Mouse (Mus musculus) intestine, embryonic 15.5 days (tissue): ENCODE measurements at regions not wholly inside any gene's neighbourhood (a gene's known extent, or its start where the extent isn't known, plus 50 kb on each side); places are given as distances from the start of the nearest gene placed in this dataset.

ENCODE experiments used
- ATAC-seq: fragments of 200-750 bp; cut with Nextera tagmentation; 2 replicates; pipeline ENCODE4 v1.8.0; 2017; ENCODE audit warnings: moderate TSS enrichment, moderate library complexity
- H3K27ac ChIP-seq: fragments of 300-500 bp; sonication (generic); 2 replicates; pipeline ENCODE4 v1.5.1; 2015; ENCODE audit warnings: mild to moderate bottlenecking, inconsistent platforms
- H3K27me3 ChIP-seq: fragments of 300-500 bp; sonication (generic); replicated peaks from 2 replicates; pipeline ENCODE4 v1.6.1; 2015; ENCODE audit warnings: inconsistent platforms
- H3K36me3 ChIP-seq: fragments of 300-500 bp; sonication (generic); 2 replicates; pipeline ENCODE4 v1.6.1; 2015; ENCODE audit warnings: inconsistent platforms
- H3K4me1 ChIP-seq: fragments of 300-500 bp; sonication (generic); replicated peaks from 2 replicates; pipeline ENCODE4 v1.6.1; 2015; ENCODE audit warnings: inconsistent platforms
- H3K4me2 ChIP-seq: fragments of 300-500 bp; sonication (generic); replicated peaks from 2 replicates; pipeline ENCODE4 v1.6.1; 2015; ENCODE audit warnings: mild to moderate bottlenecking, inconsistent platforms
- H3K4me3 ChIP-seq: fragments of 300-500 bp; sonication (generic); replicated peaks from 2 replicates; pipeline ENCODE4 v1.5.1; 2015; ENCODE audit warnings: inconsistent platforms
- H3K9ac ChIP-seq: fragments of 300-500 bp; sonication (generic); 2 replicates; pipeline ENCODE4 v1.6.1; 2015; ENCODE audit warnings: inconsistent platforms
- H3K9me3 ChIP-seq: fragments of 300-500 bp; sonication (generic); 2 replicates; pipeline ENCODE4 v1.6.1; 2016; ENCODE audit warnings: inconsistent platforms
- WGBS: fragments of 180-500 bp; shearing (Covaris S2); methylation state at CpG from one replicate; pipeline ENCODE4 v1.1.7; 2015; 5-methylcytosine and 5-hydroxymethylcytosine counted together

DNA sequence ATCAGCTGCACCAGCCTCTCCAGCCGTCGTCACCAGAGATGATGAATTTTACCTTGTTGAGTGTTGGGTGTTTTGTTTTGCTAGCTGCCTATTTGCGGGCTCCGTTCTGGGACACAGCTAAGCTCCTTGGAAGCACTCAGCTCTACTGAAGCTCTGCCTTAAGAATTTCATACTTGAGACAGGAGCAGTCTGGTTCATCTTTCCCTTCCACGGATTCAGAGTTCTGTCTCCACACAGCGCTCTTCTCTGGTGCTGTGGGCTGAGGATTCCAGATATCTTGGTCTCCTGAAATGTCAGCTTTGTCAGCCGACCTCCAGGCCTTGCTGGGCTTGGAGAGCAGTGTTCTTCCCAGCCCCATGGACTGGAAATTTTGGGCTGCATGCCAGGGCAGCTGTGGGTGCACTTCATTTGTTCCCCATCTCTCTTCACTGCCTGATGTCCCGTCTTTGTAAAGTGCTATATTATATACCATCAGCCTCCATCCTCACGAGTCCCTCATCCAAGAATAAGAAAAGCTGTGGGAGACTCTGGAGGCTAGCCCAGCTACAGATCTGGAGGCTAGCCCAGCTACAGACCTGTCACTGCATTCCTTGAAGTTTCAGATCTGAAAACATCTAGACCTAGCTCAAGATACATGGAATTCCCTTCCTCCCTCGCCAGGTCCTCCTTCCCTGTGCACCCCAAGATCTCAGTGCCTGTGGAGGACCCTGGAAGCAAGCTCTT is 337.0 kb downstream of the Ptpru start:
- H3K4me1 ChIP-seq, result no peaks in the 10 kb centered on the region
- no peak overlapping the region; the same call in 1 of the 2 replicates for H3K9ac ChIP-seq
- H3K9me3 ChIP-seq, result no peaks in the 10 kb centered on the region
- H3K36me3 ChIP-seq, result no peaks in the 10 kb centered on the region
- WGBS, result 74% methylated on average over 10 of the region's 10 CpGs
- no peak for ATAC-seq
- no peak overlapping the region for H3K4me2 ChIP-seq
- no peak overlapping the region for H3K27ac ChIP-seq
- no peaks in the 10 kb centered on the region for H3K27me3 ChIP-seq
- no peak overlapping the region for H3K4me3 ChIP-seq

DNA sequence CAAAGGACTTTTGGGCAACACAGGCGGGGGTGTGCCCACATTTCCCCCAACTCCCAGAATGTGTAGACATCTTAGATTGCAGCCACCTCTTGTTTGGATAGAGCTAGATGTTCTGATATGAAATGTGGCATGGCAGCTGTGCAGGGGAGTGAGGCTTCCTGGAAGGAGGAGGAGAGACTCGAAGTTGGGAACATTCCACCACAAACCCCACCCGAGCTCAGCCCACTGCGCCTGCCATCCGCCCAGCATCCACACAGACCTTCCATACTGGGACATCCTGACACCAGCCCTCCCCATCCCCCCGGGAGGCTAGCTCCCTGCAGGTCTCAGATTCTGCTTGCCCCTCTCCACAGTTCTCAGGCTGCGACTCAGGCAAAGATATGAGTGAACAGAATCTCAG is 329.9 kb downstream of the Ptpru start:
- Histone ChIP-seq H3K4me1 (no peaks in the 10 kb centered on the region), H3K4me3 (no peak overlapping the region), H3K4me2 (no peak overlapping the region), H3K36me3 (no peaks in the 10 kb centered on the region), H3K27ac (no peak overlapping the region), H3K9ac (no peak overlapping the region), H3K9me3 (no peaks in the 10 kb centered on the region), H3K27me3 (no peaks in the 10 kb centered on the region)
- 58% methylated on average over 6 of the region's 7 CpGs for WGBS
- ATAC-seq, result no peak

GRCm38 (mm10) chr4:131511586-131511985 is 326.5 kb downstream of the Ptpru start:
- Histone ChIP-seq H3K36me3 (no peaks in the 10 kb centered on the region), H3K27me3 (no peaks in the 10 kb centered on the region), H3K27ac (no peak overlapping the region), H3K4me1 (no peaks in the 10 kb centered on the region), H3K4me2 (no peak overlapping the region), H3K9ac (no peak overlapping the region), H3K9me3 (no peaks in the 10 kb centered on the region), H3K4me3 (no peak overlapping the region)
- WGBS, result 66% methylated on average over 3 of the region's 3 CpGs
- no peak for ATAC-seq

DNA sequence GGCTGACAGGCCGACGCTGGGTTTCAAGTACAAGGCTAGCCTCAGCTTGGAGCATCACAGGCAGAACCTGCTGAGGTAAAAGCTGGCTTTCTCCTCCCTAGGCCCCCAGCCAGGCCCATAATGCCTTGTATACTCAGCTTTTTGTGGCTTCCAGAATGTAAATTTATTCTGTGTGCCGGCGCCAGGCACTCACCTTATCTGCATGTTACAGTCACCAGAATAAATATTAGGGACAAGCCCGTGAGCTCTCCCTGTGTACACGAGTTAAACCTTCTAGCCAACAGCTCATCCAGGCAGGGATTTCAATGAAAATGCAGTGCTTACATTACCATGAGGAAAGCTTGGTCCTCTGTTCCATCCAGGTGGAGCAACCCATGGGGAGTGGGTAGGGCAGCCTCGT is 325.3 kb downstream of the Ptpru start:
- Histone ChIP-seq H3K4me2 (no peak overlapping the region), H3K4me1 (no peaks in the 10 kb centered on the region), H3K27ac (no peak overlapping the region), H3K27me3 (no peaks in the 10 kb centered on the region), H3K4me3 (no peak overlapping the region), H3K9ac (no peak overlapping the region), H3K36me3 (no peaks in the 10 kb centered on the region), H3K9me3 (no peaks in the 10 kb centered on the region)
- WGBS, result 49% methylated on average over 7 of the region's 7 CpGs
- ATAC-seq, result no peak

DNA sequence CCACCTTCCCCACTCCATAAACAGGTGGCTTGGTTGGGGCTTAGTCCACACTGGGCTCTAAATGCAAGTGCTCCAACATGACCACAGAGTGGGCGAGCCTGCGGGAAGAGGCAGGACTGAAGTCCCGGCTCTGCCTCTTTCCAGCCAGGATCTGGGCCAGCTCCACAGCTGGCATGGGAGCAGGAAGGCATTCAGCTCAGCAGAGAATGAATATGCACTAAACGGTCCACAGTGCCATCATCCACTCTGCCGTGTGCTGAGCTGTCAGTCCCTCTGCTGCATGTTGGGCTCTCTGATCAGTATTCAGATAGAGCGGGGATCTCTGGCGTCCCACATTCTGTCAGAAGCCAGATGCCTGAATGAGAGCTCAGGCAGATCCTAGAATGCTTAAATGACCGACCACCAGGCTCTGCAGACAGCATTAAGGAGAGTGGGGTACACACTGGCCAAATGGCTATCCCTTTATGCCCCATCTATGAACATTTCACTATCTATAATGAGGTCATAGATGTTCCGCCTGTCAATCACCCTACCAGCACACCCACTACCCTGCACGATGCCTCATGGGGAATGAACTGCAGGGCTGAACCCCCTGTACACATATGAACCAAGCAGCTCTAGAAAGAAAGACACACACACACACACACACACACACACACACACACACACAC is 317.3 kb downstream of the Ptpru start:
- 86% methylated on average over 10 of the region's 10 CpGs for WGBS
- ATAC-seq, result no peak
- Histone ChIP-seq H3K36me3 (no peaks in the 10 kb centered on the region), H3K4me2 (no peak overlapping the region), H3K4me1 (no peaks in the 10 kb centered on the region), H3K27me3 (no peaks in the 10 kb centered on the region), H3K9me3 (no peaks in the 10 kb centered on the region), H3K27ac (no peak overlapping the region), H3K9ac (no peak overlapping the region), H3K4me3 (no peak overlapping the region)

DNA sequence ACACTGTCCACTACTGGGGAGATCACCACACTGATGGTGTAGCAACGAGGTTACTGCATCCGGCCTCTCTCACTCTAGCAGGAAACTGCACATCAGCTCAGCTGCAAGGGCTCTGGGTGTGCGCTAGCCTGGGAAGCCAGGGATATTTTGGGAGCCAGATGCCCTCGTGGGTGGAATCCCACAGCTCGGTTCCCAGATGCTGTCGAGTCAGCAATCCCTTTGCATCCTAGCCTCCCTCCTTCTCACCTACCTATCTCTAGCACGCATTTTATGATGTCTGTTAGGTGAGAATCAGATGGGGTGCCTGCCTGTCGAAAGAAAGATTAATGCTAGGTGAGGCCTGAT is 316.8 kb downstream of the Ptpru start:
- Histone ChIP-seq H3K36me3 (no peaks in the 10 kb centered on the region), H3K27ac (no peak overlapping the region), H3K27me3 (no peaks in the 10 kb centered on the region), H3K4me2 (no peak overlapping the region), H3K4me3 (no peak overlapping the region), H3K9me3 (no peaks in the 10 kb centered on the region), H3K9ac (no peak overlapping the region), H3K4me1 (no peaks in the 10 kb centered on the region)
- 60% methylated on average over 8 of the region's 8 CpGs for WGBS
- no peak for ATAC-seq

DNA sequence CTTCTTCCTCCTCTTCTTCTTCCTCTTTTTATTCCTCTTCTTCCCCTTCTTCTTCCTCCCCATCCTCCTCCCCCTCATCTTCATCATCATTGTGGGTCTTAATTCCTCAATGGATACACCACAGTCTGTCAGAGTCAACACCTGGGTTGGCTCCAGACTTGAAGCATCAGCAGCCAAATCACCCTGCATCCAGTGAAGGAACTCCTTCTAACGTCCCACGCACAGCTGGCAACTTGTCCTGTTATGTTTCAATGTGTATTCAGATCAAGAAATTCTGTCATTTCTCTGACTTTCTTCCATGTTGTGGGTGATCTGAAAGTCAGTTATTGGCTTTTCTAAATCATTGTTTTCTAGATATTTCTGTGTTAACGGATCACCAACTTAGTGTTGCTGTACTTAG is 312.9 kb downstream of the Ptpru start:
- ATAC-seq, result no peak
- 80% methylated on average over 3 of the region's 3 CpGs for WGBS
- Histone ChIP-seq H3K9me3 (no peaks in the 10 kb centered on the region), H3K4me1 (no peaks in the 10 kb centered on the region), H3K4me3 (no peak overlapping the region), H3K27me3 (no peaks in the 10 kb centered on the region), H3K36me3 (no peaks in the 10 kb centered on the region), H3K9ac (no peak overlapping the region), H3K4me2 (no peak overlapping the region), H3K27ac (no peak overlapping the region)

- Histone ChIP-seq H3K9me3 (no peaks in the 10 kb centered on the region), H3K36me3 (no peaks in the 10 kb centered on the region), H3K4me3 (no peak overlapping the region), H3K27ac (no peak overlapping the region), H3K4me2 (no peak overlapping the region), H3K27me3 (no peaks in the 10 kb centered on the region), H3K4me1 (no peaks in the 10 kb centered on the region), H3K9ac (no peak overlapping the region)
- ATAC-seq, result no peak
- WGBS, result 69% methylated on average over 5 of the region's 5 CpGs
Measured at GRCm38 (mm10) chr4:131530491-131530890, 307.6 kb downstream of the Ptpru start.

DNA sequence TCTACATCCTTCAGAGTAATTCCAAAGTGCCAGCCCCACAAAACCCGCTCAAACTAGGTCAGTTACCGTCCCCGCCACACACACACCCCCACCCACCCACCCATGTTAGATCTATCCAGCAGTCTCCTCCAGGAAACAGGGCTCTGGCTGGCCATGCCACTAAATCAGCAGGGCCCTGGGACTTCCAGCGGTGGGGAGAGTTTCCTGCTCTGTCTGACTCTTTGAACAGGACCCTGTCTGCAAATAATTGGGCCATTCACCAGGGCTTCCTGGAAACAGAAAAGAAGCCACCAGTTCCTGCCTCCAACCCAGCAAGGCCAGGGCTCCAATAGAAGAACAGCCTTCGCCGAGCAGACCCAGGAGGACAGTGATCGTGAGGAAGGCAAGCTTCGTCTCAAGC is 307.1 kb downstream of the Ptpru start:
- Histone ChIP-seq H3K9me3 (no peaks in the 10 kb centered on the region), H3K27ac (no peak overlapping the region), H3K9ac (no peak overlapping the region), H3K4me2 (no peak overlapping the region), H3K27me3 (no peaks in the 10 kb centered on the region), H3K4me1 (no peaks in the 10 kb centered on the region), H3K4me3 (no peak overlapping the region), H3K36me3 (no peaks in the 10 kb centered on the region)
- ATAC-seq, result no peak
- 71% methylated on average over 8 of the region's 8 CpGs for WGBS

DNA sequence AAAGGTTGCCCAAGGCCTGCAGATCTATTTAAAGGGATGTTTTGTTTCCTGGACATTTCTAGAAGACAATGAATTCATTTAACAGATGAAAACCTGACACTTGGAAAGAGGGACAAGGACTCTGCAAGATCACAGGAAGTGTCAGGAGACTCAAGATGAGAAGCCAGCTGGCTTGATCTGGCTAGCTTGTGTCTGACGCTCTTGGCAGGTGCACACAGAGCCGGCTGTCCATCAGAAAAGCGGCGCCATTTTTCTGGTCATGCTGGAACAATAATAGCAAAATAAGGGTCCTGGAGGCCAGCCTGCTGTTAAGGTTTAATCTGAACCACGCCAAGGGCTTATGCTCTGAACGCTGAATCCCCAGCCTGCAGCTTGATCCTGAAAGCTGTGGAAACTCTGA is 303.3 kb downstream of the Ptpru start:
- Histone ChIP-seq H3K4me1 (no peaks in the 10 kb centered on the region; the same call in 1 of the 2 replicates), H3K9ac (no peak overlapping the region), H3K4me2 (no peak overlapping the region), H3K4me3 (no peak overlapping the region), H3K27me3 (no peaks in the 10 kb centered on the region), H3K9me3 (no peaks in the 10 kb centered on the region), H3K36me3 (no peaks in the 10 kb centered on the region), H3K27ac (no peak overlapping the region)
- no peak for ATAC-seq
- WGBS, result 85% methylated on average over 6 of the region's 6 CpGs

DNA sequence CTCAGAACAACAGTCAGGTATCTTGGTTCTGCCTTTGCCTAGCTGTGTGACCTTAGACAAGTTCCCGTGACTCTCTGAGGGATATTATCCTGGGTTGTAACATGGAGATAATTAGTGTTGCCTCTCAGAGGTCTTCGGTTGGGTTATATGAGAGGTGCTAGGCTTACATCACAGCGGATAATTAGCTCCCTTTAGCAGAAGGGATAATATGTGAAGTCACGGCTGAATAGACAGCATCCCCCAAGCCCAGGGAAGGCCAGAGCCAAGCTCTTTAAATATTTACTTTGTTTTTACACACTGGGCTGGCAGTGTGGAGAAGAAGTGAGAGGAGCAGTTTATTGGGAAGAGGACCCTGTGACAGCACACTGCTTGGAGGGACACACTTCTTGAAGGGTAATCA is 299.9 kb downstream of the Ptpru start:
- Histone ChIP-seq H3K4me3 (no peak overlapping the region), H3K4me2 (no peak overlapping the region), H3K36me3 (no peaks in the 10 kb centered on the region), H3K27ac (no peak overlapping the region), H3K9ac (no peak overlapping the region), H3K27me3 (no peaks in the 10 kb centered on the region), H3K9me3 (no peaks in the 10 kb centered on the region), H3K4me1 (no peaks in the 10 kb centered on the region; the same call in 1 of the 2 replicates)
- 40% methylated on average over 4 of the region's 4 CpGs for WGBS
- no peak for ATAC-seq

GRCm38 (mm10) chr4:131546422-131547200 is 291.5 kb downstream of the Ptpru start:
- Histone ChIP-seq H3K4me3 (no peak overlapping the region), H3K9ac (no peak overlapping the region), H3K9me3 (no peaks in the 10 kb centered on the region), H3K36me3 (no peaks in the 10 kb centered on the region), H3K27me3 (no peaks in the 10 kb centered on the region), H3K4me2 (no peak overlapping the region), H3K27ac (no peak overlapping the region), H3K4me1 (no peaks in the 10 kb centered on the region)
- 76% methylated on average over 12 of the region's 12 CpGs for WGBS
- no peak for ATAC-seq
